Mouse (Mus musculus) NIH3T3 (cell line): ENCODE measurements around the gene Resf1.
"Not testable (repeated sequence)": the region's sequence is repeated elsewhere in the genome, so short reads cannot be mapped to it uniquely, and the experiment has no call there.

Experiments used
- DNase-seq: peaks from one replicate; pipeline ENCODE4 v3.0.0-alpha.2; 2012; ENCODE audit warnings: low read depth

The Resf1 gene

GRCm38 (mm10) chr6:149344372-149344771, 35.2 kb downstream of the Resf1 start:
- no peak for DNase-seq

DNA sequence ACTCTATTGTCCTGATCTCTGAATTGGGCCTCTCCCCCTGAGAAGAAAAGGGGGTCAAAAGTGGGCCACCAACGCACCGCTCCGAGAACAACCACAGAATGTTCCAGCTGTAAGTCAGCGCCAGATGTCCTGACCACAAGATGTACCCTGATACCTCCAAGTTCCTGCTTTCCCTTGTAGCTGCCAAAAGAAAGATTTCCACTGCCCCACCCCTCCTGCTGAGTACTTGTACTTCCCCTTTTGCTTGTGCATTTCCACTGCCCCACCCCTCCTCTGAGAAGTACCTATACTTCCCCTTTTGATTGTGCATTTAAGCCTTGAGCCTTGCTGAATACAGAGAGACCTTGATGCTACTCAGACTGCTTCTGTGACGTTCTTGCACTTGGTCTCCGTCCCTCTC, 39.0 kb downstream of the Resf1 start:
- DNase-seq: not testable (repeated sequence)

DNA sequence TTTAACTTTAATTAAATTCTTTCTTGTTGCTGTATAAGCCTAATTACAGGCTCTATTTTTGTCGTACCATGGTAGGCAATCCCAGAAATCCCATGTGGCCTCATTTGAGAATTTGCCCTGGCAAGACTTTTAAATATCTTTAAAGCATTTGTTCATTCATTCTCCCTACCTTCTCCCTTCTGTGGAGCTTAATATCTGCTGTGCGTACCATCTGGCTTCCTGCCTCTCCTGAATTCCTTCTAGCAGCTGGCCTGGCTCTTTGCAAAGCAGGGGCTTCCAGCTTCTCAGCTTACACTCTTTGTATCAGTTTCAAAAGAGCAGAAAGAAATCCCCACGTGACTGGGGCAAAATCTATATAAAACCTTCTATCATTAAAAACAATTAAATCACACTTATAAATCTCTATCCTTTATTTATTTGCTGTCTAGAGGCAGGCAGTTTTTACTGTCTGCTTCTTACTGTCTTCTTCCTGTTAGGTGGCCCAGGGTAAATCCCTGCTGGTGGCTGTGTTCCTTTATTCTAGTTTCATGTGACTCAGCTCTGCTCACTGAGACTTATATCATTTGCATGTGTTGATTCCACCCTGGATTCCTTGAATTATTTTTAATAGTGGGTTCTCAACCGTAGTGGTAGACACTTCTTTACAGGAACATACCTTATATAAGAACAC, 45.7 kb downstream of the Resf1 start:
- DNase-seq: no peak

- DNase-seq: not testable (repeated sequence)
These were observed 46.6 kb downstream of the Resf1 start for GRCm38 (mm10) chr6:149355799-149356198.

DNA sequence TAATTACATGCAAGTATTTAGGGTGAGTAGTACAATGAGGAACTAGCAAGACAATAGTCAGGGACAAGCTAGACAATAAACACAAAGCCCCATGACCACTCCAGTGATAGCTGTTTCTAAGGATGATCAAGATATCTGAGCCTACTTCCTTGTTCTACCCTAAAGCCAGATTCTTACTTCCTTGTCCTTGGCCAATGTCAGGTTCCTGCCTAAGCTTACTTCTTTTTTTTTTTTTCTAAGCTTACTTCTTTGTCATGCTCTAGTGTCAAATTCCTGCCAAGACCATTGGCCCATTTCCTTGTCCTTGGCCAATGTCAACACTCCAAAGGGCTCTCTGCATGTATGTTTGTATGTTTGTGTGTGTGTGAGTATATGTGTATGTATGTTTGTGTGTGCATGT, 47.9 kb downstream of the Resf1 start:
- DNase-seq: no peak

- DNase-seq: not testable (repeated sequence)
These were observed 53.3 kb downstream of the Resf1 start for GRCm38 (mm10) chr6:149362533-149362932.

DNA sequence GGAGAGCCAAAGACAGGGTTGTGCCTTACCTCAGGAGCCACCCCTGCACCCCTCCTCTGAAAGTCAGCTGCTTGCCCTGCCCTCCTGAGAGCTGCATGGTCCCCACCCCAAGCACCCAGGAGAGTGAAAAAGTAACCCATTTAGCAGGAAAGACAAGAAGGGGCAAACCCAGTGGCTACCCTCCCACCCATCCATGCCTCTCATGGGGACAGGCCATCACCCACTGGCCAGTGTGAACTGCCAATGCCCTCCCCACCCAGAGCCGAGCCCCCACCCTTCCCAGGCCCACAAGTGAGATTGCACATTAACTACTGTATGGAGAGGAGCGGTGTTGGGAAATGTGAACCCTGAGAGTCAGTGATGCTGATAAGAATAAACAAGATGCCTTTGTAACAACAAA, 56.8 kb downstream of the Resf1 start:
- not testable (repeated sequence) for DNase-seq

DNA sequence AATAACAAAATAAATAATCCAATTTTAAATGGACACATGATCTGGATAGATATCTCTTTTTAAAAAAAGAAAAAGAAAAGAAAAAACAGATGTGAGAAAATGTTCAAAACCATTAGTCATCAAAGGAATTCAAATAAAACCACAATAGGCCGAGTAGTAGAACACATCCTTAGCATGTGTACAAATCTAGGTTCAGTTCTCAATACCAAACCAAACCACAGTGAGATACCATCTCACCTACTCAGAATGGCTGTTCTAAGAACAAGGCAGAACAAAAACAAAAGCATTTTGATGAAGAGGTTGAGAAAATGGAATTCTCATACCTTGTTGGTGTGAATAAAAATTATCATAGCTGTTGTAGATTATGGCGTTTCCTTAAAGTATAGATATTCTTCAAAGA, 57.2 kb downstream of the Resf1 start:
- DNase-seq: peak; percentile 40

- peak; percentile 93 for DNase-seq
These were observed 65.8 kb downstream of the Resf1 start for GRCm38 (mm10) chr6:149374986-149375457.

DNA sequence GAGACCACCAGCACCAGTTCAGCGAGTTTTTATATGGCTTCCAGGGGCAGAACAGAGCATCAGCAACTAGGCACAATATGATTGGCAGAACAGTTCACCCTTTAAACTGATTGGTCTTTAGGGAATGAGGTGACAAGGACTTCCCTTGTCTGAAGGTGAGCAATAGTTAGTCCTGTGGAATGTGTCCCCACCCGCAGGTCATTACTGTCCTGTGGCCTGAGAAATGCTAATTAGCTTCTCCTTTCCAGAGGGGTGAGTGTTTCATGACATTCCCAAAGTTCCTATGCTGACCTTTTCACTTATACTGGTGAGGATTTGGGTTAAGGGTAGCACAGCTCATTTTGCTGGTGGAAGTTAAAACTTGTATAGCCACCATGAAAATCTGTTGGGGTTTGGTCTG, 74.3 kb downstream of the Resf1 start:
- DNase-seq: no peak
